Mouse (Mus musculus): Measurements from ENCODE around the gene Tprn.
A peak's percentile ranks its signal among the peaks of the same experiment; 100 is the strongest.

Gene Tprn

DNA sequence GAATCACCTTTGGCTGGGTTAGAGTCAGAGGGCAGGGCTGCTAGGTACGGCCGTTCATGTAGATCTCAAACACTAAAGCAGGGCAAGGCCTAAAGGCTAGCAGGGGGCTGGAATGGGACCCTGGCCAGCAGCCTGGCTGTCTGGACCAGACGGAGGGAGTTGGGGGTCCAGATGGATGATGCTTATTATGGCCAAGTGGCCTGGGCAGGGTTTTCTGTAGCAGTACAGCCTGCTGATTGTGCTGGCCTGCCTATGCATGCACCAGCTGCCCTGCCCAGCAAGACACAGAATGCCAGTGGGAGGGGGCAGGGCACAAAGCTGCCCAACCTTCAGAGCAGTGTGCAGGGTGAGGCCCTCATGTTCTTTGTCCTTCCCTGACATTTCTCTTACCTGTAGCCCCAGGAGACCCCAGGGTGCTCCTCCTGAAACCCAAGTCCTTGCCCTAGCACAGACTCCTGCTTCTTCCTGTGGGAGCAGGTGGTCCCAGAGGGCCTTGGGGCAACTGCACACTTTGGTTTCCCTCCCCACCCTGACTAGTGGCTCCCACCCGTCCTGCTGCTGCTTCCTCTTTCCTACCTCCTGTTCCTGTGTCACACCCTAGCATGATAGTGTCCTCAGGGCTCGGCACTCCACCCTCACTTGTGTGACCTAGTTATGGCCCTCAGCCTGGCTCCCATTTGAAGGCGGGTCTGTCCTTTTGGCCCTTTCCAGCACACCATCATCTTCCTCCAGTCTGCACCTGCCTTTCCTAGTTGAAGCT, 3.7 kb downstream of the Tprn start:
- DNase-seq (ENCODE audit: low spot score), result no peak

DNA sequence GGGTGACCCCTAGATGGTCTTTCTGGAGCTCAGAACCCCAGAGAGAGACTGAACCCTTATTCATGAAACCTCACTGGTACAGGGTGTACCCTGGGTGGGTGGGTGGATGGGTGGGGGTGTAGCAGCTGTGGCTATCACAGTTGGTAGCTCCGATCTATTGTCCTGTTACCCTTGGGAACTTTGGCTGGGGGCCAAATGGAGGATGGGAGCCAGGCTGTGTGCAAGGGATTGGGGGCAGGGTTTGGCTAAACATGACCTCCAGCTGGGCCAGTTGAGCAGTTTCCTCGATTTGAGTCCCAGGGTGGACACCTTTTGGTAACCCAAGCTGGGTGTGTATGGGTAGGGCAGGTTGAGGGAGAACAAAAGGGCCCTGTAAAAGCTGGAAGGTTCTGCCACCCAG, 4.3 kb downstream of the Tprn start:
- no peak for DNase-seq (ENCODE audit: low spot score)

DNA sequence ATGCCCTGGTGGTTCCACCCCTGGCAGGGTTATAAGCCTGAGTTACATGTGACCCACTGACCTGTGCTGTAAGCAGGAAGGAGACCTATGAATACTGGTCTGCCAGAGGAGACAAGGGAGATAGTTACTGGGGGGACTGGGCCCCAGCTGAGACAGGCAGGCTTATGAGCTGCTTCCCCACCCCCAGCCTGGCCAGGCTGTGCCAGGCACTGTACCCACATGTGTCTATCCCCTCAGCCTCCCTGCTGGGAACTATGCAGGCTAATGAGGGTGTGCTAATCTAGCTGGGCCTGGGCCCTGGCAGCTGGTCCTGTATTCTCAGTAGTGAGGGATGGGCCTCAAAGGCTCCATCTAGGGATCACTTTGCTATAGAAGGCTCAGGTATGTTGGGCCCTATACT, 4.8 kb downstream of the Tprn start:
- no peak for DNase-seq (ENCODE audit: low spot score)

DNA sequence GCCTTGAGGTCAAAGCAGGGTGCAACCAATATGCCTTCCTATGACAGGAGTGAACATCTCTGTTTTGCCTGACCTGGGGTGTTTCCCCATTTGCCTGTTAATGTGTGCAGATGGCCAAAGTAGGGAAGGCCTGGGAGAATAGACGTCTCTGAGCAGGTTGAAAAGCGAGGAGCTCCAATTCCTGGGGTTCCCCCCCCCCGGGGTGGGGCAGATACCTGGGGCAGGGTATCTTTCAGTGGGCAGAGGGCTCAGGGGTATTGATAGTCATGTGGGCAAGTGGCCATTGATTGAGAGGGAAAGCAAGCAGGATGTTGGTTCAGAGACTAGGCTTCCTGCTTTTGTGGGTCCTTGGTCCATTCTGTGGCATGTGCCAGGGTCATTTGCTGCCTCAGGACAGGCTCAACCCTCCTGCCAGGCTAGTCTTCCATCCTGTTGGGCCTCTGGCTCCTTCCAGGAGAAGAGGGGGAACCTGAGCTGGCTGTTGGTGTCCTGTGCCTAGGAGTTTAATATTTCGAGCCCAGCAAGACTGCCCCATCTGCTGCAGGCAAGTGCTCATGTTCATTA, 5.4 kb downstream of the Tprn start:
- DNase-seq (ENCODE audit: low spot score), result no peak

DNA sequence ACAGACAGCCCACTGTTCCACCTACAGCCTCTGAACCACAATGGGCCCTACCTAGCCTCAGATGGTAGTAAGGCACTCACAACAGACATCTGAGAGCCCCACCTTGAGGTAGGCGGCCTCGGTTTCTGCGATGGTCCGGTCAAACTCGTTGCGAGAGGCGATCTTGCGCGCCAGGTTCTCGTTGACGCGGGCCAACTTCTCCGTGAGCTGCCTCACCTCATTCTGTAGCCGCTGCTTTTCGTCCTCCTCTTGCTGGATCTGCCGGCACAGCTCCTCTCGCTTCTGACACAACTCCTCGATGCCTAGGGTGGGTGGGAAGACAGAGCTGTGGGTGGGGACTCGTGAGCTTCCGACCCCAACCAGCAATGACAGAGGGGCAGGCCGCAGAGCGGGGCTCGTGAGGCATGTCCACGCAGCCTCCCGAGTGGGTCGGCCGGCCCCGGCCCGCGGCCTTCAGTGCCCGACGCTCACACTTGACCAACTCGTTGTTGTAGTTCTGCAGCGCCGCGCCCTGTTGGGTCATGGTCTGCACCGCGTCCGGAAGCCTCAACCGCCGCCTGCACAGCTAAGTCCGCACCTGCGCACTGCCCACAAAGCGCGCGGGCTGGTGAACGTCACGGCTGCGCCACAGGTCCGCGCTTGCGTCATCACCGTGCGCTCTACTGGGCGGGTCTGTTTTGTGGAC, 9.6 kb downstream of the Tprn start, which contains the start of the genes Ssna1 and Anapc2:
Ssna1 (minus strand) TSS at position 612 of the 685 bp plus-strand sequence.
Anapc2 (plus strand) TSS at position 652 of the 685 bp plus-strand sequence.
- DNase-seq (ENCODE audit: low spot score), result peak; percentile 99

DNA sequence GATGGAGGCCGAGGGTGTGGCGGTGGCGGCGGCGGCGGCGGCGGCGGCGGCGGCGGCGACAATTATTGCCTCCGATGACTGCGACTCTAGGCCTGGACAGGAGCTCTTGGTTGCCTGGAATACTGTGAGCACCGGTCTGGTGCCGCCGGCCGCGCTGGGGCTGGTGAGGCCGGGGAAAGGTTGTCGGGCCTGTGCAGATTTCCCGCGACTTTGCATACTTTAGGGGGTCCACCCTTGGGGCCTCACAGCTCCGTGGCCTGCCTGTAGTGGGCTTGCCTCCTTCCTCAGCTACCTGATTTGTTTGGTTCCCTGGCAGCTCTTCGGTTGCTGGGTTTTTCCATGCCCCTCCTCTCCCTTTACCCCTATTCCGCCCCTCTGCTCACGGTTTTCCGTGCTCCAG, 10.1 kb downstream of the Tprn start:
- DNase-seq (ENCODE audit: low spot score), result no peak

DNA sequence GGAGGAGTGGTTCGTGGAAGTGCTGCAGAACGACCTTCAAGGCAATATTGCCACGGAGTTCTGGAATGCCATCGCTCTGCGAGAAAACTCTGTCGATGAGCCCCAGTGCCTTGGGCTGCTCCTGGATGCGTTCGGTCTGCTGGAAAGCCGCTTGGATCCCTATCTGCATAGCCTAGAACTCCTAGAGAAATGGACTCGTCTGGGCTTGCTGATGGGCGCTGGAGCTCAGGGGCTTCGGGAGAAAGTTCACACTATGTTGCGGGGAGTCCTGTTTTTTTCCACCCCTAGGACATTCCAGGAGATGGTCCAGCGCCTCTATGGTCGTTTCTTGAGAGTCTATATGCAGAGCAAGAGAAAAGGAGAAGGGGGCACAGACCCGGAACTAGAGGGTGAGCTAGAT, 10.6 kb downstream of the Tprn start:
- no peak for DNase-seq (ENCODE audit: low spot score)

DNA sequence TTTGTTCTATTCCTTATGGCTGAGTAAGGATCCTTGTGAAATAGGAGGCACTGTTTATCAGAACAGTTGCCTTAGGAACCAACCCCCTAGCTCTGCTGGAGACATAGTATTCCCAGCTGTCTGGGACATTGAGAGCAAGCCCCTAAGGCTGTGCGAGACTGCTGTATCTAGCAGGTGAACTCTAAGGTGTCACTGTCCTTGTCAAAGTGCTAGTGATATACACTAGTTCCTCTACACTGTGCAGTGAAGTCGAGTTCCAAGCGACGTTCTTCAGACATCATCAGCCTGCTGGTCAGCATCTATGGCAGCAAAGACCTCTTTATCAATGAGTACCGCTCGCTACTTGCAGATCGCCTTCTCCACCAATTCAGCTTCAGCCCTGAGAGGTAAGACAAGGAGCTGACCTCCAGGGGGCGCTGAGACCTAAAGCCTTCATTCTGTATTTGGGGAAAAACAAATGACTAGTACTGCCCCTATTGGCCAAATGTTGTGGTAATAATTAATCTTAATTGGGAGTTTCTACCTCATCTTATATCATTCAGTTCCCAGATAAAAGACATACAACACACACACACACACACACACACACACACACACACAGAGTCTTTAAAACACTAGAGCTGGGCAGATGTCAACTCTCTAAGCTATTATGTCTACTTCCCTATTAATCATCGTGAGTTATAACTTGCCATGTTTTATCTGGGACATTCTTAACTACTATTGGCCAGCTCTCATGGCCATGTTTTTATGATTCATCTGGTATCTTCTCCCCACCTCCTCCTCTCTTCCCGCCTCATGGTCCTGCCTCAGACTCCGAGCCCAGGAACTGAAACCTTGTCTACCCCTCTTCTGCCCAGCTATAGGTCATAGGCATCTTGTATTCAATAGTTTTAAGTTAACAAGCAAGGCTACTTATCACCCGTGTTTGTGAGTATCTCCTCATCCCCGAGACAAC, 16.8 kb downstream of the Tprn start:
- DNase-seq (ENCODE audit: low spot score), result peak; percentile 75

DNA sequence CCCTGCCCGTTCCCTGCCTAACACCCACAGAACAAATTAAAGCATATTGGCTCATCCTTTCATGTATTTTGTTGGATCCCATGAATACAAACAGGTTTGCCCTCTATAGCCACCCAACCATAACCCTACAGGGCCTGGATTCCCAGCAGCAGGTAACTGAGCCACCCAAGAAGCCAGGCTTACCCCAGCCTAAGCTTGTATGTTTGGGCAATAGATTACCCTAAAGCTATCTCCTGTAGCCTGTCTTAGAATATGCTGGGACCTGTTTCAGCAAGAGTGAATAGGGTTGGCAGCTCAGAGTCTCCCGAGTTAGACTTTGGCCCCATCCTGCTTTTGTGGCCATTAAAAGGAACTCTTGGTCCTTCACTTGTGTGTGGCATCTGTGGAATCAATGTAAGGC, 23.1 kb downstream of the Tprn start:
- no peak for DNase-seq (ENCODE audit: low spot score)

DNA sequence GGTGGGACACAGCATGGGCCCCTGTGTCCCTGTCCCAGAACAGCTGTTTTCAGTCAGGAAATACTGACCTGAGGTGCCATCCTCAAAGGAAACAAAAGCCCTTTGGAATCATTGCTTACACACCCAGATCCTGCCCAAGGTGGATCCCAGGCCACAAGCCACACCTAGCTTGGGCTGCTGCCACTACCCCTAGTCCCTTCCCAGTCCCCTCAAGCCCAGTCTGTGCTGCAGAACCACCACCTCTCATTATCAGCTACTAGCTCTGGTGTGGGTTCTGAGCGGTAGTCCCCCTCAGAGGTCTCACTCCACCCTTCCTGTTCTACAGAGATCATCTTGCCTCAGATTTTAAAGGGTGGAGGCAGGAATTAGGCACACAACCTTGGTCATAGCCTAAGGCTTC, 23.9 kb downstream of the Tprn start:
- no peak for DNase-seq (ENCODE audit: low spot score)

DNA sequence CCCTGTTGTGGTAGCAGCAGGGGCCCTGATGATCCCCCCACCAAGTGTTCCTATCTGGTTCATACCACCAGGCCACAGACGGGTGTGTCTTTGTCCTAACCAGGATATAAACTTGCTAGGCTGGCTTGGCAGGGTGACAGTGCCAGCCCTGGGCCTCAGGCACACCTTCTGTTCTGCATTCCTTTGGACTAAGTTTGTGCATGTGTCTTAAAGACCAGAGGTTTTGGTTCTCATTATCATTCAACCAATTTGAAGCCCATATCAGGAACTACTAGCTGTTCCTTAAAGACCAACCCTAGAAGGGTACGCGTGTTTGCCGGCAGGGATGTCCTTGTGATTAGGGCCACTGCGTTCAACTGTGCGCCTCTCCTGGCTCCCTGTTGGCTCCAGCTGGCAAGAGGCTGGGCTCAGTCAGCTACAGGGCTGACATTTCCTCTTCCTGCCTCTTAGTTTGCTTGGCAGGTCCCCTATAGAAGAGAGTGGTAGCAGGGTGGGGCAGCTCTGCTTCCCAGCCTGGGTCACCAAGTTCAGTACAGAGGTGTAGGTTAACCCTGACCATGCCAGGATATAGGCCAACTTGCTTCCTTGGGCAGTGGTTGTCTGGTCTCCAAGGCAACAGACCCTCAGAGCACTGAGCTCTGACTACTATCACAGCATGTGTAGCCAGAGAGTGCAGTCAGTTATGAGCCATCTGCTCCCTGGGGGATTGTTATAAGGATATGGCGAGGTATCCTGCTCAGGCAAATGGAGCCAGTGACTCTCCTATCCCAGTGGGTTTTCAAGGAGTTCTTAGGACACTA, 24.6 kb downstream of the Tprn start:
- no peak for DNase-seq (ENCODE audit: low spot score)

DNA sequence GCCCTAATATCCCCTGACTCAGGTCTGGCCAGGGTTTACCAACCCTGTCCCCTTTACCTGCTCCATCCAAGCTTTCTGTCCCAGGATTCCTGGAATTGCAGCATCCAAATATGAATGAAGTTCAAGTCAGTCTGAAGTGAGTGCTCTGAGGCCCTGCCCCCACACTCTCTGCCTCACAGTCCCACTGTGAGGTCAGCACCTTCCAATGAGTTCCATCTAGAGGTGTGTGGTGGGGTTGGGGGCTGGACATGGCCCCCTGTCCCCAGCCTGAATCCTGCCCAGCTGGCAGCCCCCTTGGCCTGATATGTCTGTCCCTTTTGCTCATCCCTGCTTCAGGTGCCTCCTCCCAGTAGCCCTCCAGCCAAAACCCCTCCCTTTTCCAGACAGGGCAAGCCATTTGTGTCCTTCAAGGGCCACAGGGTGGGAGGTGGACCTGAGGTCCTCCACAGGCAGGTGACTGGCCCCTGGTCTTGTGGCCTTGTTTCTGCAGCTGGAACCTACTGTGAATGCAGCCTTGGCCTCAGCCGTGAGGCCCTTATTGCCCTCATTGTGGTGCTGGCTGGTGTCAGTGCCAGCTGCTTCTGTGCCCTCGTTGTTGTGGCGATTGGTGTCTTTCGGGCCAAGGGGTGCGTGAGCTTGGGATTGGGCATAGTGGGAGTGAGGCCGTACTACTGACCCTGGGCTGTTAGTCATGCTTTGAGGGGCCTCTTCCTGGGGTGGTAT, 25.7 kb downstream of the Tprn start, which contains the start of gene Tmem210:
Tmem210 (plus strand) TSS at position 219 of the 723 bp plus-strand sequence.
- DNase-seq (ENCODE audit: low spot score), result no peak

DNA sequence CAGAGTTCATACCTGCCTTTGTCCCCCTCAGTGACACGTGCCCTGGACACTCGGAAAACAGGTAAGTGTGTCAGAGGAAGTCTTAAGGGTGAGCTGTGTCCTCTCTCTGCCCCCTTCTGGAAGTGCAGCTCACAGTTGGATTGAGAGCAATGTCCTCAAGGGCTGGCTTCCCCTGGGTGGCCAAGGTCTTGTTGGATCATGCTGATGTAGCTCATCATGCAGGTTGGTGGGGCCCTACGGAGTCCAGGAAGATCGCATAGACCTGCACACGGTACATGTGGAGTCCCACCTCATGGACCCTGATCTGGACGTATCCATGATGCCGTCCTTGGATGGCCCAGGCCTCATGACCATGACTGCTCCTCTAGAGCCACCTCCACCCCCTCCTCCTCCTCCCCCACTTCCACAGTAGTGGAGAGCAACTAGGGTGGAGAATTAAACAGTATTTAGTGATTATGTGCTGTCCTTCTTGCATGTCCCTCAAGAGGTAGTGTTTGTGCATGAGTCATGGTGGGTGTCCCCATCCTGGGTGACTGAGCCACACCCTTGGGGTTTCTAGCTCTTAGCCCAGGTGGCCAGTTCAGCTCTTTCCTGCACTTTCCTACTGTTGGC, 26.4 kb downstream of the Tprn start:
- no peak for DNase-seq (ENCODE audit: low spot score)

DNA sequence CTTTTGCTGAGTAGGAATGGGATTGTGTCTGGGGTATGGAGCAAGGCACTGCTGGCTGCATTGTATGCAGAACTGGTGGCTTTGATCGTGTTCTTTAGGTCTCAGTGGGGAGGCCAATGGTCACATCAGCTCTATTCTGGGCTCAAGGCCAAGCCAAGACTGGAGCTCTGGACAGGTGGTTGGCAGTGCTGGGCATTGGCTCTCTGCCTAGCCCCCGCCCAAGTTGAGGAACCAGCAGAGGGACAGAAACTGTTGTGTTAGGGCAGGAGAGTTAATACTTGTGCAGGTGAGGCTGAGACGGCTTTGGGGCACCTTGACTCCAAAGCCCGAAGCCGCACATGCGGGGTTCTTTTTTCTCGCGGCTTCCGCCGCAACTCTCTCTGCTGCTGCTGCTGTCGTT, 27.2 kb downstream of the Tprn start, which contains the start of gene Lrrc26:
Lrrc26 (plus strand) TSS at position 265 of the 400 bp plus-strand sequence.
- DNase-seq (ENCODE audit: low spot score), result no peak

DNA sequence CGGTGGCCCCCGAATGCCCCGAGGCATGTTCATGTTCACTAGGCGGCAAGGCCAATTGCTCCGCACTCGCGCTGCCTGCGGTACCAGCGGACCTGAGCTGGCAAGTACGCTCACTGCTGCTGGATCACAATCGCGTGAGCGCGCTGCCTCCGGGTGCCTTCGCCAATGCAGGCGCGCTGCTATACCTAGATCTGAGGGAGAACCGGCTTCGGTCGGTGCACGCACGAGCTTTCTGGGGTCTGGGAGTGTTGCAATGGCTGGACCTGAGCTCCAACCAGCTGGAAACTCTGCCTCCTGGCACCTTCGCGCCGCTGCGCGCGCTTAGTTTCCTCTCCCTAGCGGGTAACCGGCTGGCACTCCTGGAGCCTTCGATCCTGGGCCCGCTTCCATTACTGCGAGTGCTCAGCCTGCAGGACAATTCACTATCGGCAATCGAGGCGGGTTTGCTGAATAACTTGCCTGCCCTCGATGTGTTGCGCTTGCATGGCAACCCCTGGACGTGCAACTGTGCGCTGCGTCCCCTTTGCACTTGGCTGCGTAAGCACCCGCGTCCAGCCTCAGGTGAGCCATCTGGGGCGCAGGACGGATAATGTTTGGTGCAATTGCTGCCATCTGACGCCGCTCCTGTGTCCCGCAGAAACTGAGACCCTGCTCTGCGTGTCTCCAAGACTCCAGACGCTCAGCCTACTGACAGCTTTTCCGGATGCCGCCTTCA, 27.8 kb downstream of the Tprn start:
- no peak for DNase-seq (ENCODE audit: low spot score)

DNA sequence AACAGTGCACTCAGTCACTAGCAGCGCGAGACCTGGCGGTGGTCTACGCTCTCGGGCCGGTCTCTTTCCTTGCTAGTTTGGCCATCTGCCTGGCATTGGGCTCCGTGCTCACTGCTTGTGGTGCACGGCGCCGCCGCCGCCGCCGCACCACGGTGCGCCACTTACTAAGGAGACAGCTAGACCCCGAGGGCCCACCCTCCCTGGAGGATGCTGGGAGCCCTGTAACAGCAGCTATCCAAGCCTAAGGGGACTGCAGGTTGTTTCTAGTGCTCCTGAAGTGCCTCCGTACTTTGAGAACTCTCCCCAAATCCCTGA, 28.4 kb downstream of the Tprn start:
- no peak for DNase-seq (ENCODE audit: low spot score)

DNA sequence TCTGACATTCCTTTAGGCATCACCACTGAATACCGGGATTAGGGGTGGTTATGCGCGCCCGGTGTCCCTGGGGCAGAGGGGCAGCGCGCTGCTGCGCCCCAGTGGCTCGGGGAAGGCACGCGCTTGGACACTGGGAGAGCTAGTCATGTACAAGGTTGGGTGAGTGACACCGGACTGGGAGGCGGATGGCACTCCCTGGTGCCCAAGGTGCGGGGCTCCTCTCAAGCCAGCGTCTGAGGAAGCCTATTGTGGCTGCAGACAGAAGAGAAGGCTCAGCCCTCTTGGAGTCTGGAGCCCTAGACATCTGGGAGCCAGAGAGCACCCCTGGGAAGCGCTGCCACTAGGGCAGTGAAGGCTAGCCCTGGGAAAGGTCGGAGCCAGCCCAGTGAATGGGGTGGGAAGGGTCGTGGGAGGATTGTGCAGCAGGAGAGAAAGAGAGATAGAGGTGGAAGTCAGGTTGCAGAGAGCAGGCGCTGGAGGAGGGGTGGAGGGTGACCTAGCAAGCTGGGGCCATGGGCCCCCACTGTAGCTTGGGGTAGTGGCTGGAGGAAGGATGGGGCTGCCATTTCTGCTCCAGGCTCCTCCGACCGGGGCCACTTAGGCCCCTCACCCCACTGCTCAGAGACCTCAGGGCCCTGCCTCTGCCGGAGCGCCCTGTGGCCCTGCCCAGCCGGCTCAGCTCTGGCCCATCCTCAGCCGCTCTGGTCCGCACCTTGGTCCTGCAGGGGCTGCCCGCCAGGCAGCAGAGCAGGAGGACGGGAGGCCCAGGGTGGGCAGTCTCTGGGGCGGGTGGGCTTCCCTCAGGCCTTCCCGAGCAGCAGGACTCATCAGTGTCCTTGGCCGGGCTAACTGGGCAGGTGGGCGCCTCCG, 29.0 kb downstream of the Tprn start:
- no peak for DNase-seq (ENCODE audit: low spot score)

DNA sequence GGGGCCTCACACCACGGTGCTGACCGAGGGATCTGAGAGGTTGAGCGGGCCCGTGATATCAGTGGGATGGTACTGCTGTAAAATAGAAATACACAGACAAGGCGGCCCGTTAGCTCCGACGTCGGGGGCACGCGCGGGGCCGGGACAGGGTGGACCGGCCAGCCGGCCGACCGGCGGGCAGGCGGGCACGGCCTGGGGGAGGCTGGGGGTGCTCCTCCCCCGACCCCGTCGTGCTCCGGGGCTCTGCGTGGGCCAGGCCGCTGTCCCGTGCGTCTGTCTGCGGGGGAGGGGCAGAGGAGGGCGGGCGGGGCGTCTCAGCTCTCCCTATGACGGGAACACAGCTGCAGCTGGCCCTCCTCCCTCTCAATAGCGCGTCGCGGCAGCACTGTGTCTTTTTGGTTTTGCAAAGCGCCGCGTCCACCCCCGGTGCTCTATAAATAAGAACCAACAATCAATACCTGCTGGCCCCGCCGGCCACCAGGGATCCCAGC, 29.7 kb downstream of the Tprn start:
- DNase-seq (ENCODE audit: low spot score), result no peak
